Mouse (Mus musculus) heart, adult 10 weeks (tissue): ENCODE data around the gene Nop56. TPM values are rescaled to one million over a fixed set of nuclear protein-coding genes. Genes with fewer than 3 reads are reported as not detected.

Source experiments
- polyA plus RNA-seq: library from polyadenylated mRNA; stranded (reverse); fragments of 350-450 nt; fragmentation: Illumina TruSeq; extraction: RNeasy Lipid Tissue Mini Kit (QIAGEN cat#74804); gene quantifications from one replicate; pipeline ENCODE4 v1.2.3, GENCODE M21; 2014; ENCODE audit warnings: low read depth, low replicate concordance

The Nop56 gene
- polyA plus RNA-seq = 47.6 TPM

DNA sequence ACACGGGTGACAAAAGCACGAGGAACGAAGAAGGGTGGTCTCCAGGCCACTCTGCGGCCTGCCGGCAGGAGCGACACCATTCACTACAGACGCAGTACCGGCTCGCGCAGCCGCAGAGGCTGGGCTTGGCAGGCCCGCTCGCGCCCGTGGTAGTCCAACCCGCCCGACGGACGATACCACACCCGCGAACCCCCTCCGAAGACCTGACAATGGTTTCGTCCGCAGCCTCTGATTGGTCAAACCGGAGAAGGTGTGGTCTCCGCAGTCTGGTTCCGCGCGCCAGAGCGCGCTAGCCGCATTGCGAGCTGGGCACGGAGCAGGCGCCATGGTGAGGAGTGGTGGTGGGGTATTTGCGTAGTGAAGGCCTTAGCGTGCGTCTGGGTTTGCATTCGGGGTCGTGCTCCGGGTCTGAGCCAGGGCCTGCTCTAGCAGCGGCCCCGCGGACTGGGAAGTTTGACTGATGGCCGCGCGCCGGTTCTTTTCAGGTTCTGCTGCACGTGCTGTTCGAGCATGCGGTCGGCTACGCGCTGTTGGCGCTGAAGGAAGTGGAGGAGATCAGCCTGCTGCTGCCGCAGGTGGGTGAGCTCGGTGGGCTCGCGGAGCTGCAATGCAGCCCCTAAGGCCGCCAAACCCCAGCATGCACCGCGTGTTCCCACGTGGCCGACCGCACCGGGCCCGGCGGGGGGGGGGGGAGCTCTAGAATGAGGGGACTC lies at the start of gene Nop56:
Nop56 (plus strand) TSS at position 282 of the 713 bp plus-strand sequence.

DNA sequence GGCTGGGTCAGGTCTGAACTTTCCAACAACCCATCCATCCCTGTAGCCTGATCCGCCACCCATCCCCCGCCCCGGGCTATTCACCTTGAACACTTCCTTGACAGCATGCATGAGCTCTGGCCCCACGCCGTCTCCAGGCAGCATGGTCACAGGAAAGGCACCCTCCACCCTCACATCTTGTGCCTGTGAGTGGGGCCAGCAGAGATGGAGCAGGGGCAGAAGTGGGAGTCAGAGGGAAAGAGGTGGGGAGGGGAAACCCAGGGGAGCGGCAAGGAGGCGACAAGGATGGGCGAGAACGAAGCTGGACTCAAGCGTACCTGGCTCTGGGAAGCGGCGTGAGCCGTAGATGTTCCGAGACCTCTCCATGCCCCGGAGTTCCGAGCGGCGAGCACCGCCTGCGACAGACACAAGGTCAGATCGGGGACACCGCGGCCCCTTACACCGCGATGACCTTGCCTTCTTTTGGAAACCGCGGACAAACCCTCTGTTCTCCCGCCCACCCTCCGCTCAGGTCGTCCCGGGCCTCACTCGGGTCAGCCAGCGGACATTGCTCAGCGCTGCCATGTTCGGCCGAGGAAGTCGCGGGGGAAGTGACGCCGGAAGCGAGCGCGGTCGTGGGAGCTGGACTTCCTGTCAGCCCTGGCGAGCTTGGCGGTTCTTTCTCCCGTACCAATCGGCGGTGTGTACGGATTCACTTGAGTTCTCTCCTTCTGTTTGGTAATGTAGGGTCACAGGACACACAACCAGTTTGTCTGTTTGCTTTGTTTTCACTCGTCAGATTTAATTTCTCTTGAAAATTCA lies 9.8 kb downstream of the Nop56 start, which contains the start of gene Idh3b:
Idh3b (minus strand) TSS at position 694 of the 801 bp plus-strand sequence.

DNA sequence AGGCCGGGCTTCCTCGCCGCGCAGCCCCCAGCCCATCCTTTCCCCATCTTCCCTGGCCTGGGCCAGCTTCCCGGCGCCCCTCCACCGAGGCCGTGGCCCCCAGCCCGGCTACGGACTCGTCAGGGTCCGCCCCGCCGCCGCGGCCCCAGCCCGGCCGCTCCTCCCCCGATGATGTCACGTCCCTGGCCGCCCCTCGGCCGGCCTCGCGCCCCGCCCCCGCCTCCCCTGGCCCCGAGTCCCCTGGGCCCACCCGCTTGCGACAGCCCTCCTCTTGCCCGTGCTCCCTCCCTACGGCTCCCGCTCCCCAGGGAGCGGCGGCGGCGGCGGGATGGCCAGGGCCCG lies 20.7 kb downstream of the Nop56 start, which contains the start of gene Ebf4:
Ebf4 (plus strand) TSS at position 234 of the 342 bp plus-strand sequence.

Other genes with a start within 250 kb of the Nop56 start
- not detected for gene Tgm6, start 162.0 kb upstream of the Nop56 start, polyA plus RNA-seq
- gene Snrpb, start 95.0 kb upstream of the Nop56 start, polyA plus RNA-seq = 141 TPM
- not detected for gene Tmc2, start 79.2 kb upstream of the Nop56 start, polyA plus RNA-seq
- gene Idh3b, start 10.1 kb downstream of the Nop56 start, polyA plus RNA-seq = 950 TPM
- gene Ebf4, start 20.7 kb downstream of the Nop56 start, polyA plus RNA-seq = 0.73 TPM
- gene Cpxm1, start 123.1 kb downstream of the Nop56 start, polyA plus RNA-seq = 9.0 TPM
- not detected for gene Gm28372, start 130.8 kb downstream of the Nop56 start, polyA plus RNA-seq
- gene 1700020A23Rik, start 130.8 kb downstream of the Nop56 start, polyA plus RNA-seq = not detected
- gene Tmem239, start 132.0 kb downstream of the Nop56 start, polyA plus RNA-seq = not detected
- gene Vps16, start 149.9 kb downstream of the Nop56 start, polyA plus RNA-seq = 35.1 TPM
- 7.9 TPM for gene Pced1a, start 150.3 kb downstream of the Nop56 start, polyA plus RNA-seq
- gene Ptpra, start 175.8 kb downstream of the Nop56 start, polyA plus RNA-seq = 38.9 TPM